ENCODE assay signal across 16 mouse cellular contexts in genomic region chr2:113116788-113117187, GRCm38 (mm10).
"Had no signal": no experiment of that assay in that cellular context is flagged by ENCODE, and none has a peak within 500 bp of the region (broad histone marks: within the 10 kb centered on the region; RNA-seq: fewer than 3 reads in every experiment).

No protein-coding gene starts in this region.

- H3K27ac ChIP-seq: kidney, embryonic 15.5 days; left cerebral cortex, adult 2 months; limb, embryonic 10.5 days; liver, embryonic 15.5 days; midbrain, embryonic 13.5 days; neural tube, embryonic 15.5 days; stomach, postnatal 0 days had no signal

- H3K4me1 ChIP-seq: kidney, embryonic 15.5 days; limb, embryonic 10.5 days; liver, embryonic 15.5 days; midbrain, embryonic 13.5 days; neural tube, embryonic 15.5 days had no signal

- H3K4me2 ChIP-seq: kidney, embryonic 15.5 days; liver, embryonic 11.5 days; liver, embryonic 15.5 days; midbrain, embryonic 13.5 days; neural tube, embryonic 15.5 days had no signal

- H3K4me3 ChIP-seq: kidney, embryonic 15.5 days; left cerebral cortex, adult 2 months; limb, embryonic 10.5 days; liver, embryonic 15.5 days; midbrain, embryonic 13.5 days; myocyte; neural tube, embryonic 15.5 days had no signal

- H3K9me3 ChIP-seq: kidney, embryonic 15.5 days; limb, embryonic 10.5 days; liver, embryonic 15.5 days; midbrain, embryonic 13.5 days; neural tube, embryonic 15.5 days had no signal

- ATAC-seq: lung, postnatal 0 days; midbrain, embryonic 13.5 days had no signal

- H3K9ac ChIP-seq: kidney, embryonic 15.5 days; liver, embryonic 15.5 days; midbrain, embryonic 13.5 days; neural tube, embryonic 15.5 days had no signal

- H3K36me3 ChIP-seq: kidney, embryonic 15.5 days; limb, embryonic 10.5 days; liver, embryonic 15.5 days; midbrain, embryonic 13.5 days; neural tube, embryonic 15.5 days had no signal

- DNase-seq: kidney, postnatal 14 days; lung, adult 2 months; lung, postnatal 36 days; right cerebral cortex, adult 18-20 months; right cerebral cortex, postnatal 25 days; thymus, postnatal 4 days had no signal

- H3K27me3 ChIP-seq: kidney, embryonic 15.5 days; liver, embryonic 15.5 days; midbrain, embryonic 13.5 days; neural tube, embryonic 15.5 days had no signal
